Comparison of ENCODE assay signal across 11 mouse cellular contexts in genomic region chr12:15653357-15653763, GRCm38 (mm10).
DNase-seq lines count a peak whose midpoint lies in the region; ATAC-seq lines count a peak whose summit lies in the region.
"Had no signal": no experiment of that assay in that cellular context is flagged by ENCODE, and none has a peak within 500 bp of the region (broad histone marks: within the 10 kb centered on the region; RNA-seq: fewer than 3 reads in every experiment).

No protein-coding gene starts in this region.

- no peak overlapping the region for H3K9ac ChIP-seq in lung, embryonic 16.5 days (ENCODE audit: low read length)
- H3K9ac ChIP-seq: forebrain, embryonic 12.5 days; hindbrain, embryonic 12.5 days had no signal

- no peaks in the 10 kb centered on the region for H3K36me3 ChIP-seq in lung, embryonic 16.5 days (ENCODE audit: control insufficient read depth, insufficient read depth, low read length)
- H3K36me3 ChIP-seq: forebrain, embryonic 12.5 days; hindbrain, embryonic 12.5 days had no signal

- ATAC-seq in lung, embryonic 16.5 days (ENCODE audit: low read depth): peak; percentile 94

- H3K4me3 ChIP-seq in lung, embryonic 16.5 days (ENCODE audit: low read length): no peak overlapping the region
- H3K4me3 ChIP-seq: forebrain, embryonic 12.5 days; hindbrain, embryonic 12.5 days had no signal

- intact Hi-C loops in heart, postnatal 25 days (cut with DNase I): no loop called here

- DNase-seq in adrenal gland, adult 2 months: peak; percentile 57
- no peak for DNase-seq in adrenal gland, adult 18-20 months (ENCODE audit: low spot score in 2 of 2)
- DNase-seq in adrenal gland, postnatal 10 days: peak; percentile 67
- DNase-seq in heart, postnatal 25 days (ENCODE audit: low spot score): peak; percentile 13
- no peak for DNase-seq in layer of hippocampus, postnatal 36 days
- no peak for DNase-seq in spleen, postnatal 4 days (ENCODE audit: low spot score in 2 of 2)
- no peak for DNase-seq in spleen, postnatal 36 days (ENCODE audit: low spot score in 2 of 2)
- DNase-seq: cerebellum, adult 11-12 months had no signal

- 25% methylated on average over 8 of the region's 8 CpGs for WGBS in lung, embryonic 16.5 days

- H3K27ac ChIP-seq in lung, embryonic 16.5 days (ENCODE audit: low read length): 0 out of 2 replicates have a peak overlapping the region, but pooled peaks have one; percentile 1
- H3K27ac ChIP-seq: forebrain, embryonic 12.5 days; hindbrain, embryonic 12.5 days had no signal

- peaks cover 1% of the 10 kb centered on the region; the same call in 1 of the 2 replicates for H3K4me1 ChIP-seq in lung, embryonic 16.5 days (replicated peaks; ENCODE audit: control insufficient read depth, insufficient read depth, low read length)
- H3K4me1 ChIP-seq: forebrain, embryonic 12.5 days; hindbrain, embryonic 12.5 days had no signal

- H3K27me3 ChIP-seq in lung, embryonic 16.5 days (ENCODE audit: control insufficient read depth, insufficient read depth, low read depth, low read length): no peaks in the 10 kb centered on the region
- H3K27me3 ChIP-seq: forebrain, embryonic 12.5 days; hindbrain, embryonic 12.5 days had no signal

- H3K9me3 ChIP-seq in lung, embryonic 16.5 days (ENCODE audit: control insufficient read depth, low read length): no peaks in the 10 kb centered on the region
- H3K9me3 ChIP-seq: forebrain, embryonic 12.5 days; hindbrain, embryonic 12.5 days had no signal

- no peak overlapping the region for H3K4me2 ChIP-seq in lung, embryonic 16.5 days (ENCODE audit: low read depth, low read length)
- H3K4me2 ChIP-seq: forebrain, embryonic 12.5 days; hindbrain, embryonic 12.5 days had no signal

Comparison
In these comparisons a context has a peak if more than half of its experiments do, and no peak if none do; other contexts are left out.
1. DNase-seq: peak in adrenal gland, adult 2 months (single experiment), adrenal gland, postnatal 10 days (single experiment) and heart, postnatal 25 days (single experiment); none in adrenal gland, adult 18-20 months (0 of 2), layer of hippocampus, postnatal 36 days (0 of 2), spleen, postnatal 4 days (0 of 2) and spleen, postnatal 36 days (0 of 2).